Mouse (Mus musculus) bone marrow macrophage, adult 2 months (primary cell): Measurements from ENCODE around the gene 4930590J08Rik.

Source experiments
- CTCF ChIP-seq: IDR thresholded peaks from 2 replicates; pipeline ENCODE4 v1.5.1; 2012; ENCODE audit warnings: low read depth, mild to moderate bottlenecking, low read length, moderate library complexity
- POLR2A ChIP-seq: IDR thresholded peaks from 2 replicates; pipeline ENCODE4 v1.6.1; 2012; ENCODE audit warnings: mild to moderate bottlenecking, low read depth, low read length, borderline replicate concordance

GRCm38 (mm10) chr6:91965060-91965459, 62.5 kb downstream of the 4930590J08Rik start:
- TF ChIP-seq CTCF = no peak
- TF ChIP-seq POLR2A = no peak
